Mouse (Mus musculus): ENCODE data around the gene Tpr.

Tpr gene

GRCm38 (mm10) chr1:150463068-150463467 is 70.4 kb downstream of the Tpr start:
- DNase-seq (ENCODE audit: low spot score), result no peak

- DNase-seq (ENCODE audit: low spot score), result no peak
Measured at GRCm38 (mm10) chr1:150463691-150464090, 71.1 kb downstream of the Tpr start.

DNA sequence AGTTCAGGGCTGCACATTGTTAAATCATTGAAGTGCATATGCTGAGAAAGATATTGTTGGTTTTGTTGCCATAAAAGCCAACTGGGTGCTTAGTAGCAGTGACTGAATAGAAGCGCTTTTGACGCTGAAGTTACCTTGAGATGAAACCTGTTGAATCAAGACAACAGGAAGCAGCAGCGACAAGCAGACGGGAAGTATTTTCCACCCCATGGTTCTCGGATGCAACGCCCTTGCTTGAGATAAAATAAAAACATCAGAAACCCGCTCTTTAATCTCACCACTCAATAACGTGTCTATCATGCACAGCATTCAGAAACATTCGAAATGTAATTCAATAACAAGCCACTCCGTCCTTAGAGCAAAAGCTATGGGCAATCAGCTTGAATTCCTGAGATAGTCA is 72.7 kb downstream of the Tpr start:
- no peak for DNase-seq (ENCODE audit: low spot score)

GRCm38 (mm10) chr1:150466132-150466531 is 73.5 kb downstream of the Tpr start, which contains the start of gene Prg4:
Gene Prg4, minus strand, starts transcription at chr1:150466165.
- no peak for DNase-seq (ENCODE audit: low spot score)

- DNase-seq (ENCODE audit: low spot score), result no peak
Measured at GRCm38 (mm10) chr1:150469992-150470391, 77.4 kb downstream of the Tpr start.

GRCm38 (mm10) chr1:150472525-150472924 is 79.9 kb downstream of the Tpr start:
- DNase-seq (ENCODE audit: low spot score), result no peak

GRCm38 (mm10) chr1:150480674-150481073 is 88.0 kb downstream of the Tpr start:
- peak; percentile 67 for DNase-seq (ENCODE audit: low spot score)

DNA sequence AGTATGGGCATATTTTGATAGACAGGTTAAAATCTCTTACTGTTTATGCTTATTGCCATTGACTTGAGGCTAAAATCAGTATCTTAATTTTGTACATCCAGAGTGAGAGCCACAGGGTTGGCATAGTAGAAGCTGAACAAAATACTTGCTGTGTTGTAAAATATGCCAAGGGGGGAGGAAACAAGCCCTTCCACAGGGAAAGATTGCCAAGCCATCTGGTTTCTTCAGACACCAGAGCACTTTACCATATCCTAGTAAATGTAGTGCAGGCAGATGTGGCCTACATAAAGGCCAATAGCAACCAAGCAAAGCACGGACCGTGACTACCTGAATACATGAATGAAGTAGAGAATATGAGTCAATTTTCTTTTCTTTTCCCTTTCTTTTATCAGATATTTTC is 96.5 kb downstream of the Tpr start:
- DNase-seq (ENCODE audit: low spot score), result no peak

DNA sequence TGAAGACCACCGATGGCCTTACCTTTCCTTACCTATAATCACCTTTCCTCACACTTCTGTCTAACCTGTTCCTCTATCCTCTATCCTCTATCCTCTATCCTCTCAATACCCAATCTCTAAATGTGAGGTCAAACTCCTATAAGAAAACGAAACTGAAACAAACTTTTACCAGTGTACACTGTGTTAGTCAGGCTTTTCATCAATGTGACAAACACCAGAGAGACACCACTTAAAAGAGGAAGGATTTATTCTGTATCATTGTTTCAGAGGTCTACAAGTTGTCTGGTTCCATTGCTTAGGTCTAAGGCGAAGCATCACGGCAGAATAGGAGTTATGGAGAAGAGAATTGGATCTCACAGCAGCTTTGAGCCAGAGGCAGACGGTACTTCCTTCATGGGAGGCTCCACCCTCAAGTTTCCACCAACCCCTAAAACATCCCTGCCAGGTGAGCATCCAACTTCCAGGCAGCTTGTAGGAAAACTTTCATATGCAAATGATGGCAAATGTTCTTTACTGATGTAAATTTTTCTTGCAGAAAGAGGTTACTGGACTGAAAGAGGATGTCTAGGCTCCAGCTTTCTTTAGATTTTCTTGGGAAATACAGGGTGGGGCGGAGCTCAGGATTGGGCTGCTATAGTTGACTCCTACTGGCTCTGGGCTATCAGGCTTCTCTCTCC is 104.1 kb downstream of the Tpr start:
- DNase-seq (ENCODE audit: low spot score), result no peak

- no peak for DNase-seq (ENCODE audit: low spot score)
Measured at GRCm38 (mm10) chr1:150497690-150498089, 105.1 kb downstream of the Tpr start.

DNA sequence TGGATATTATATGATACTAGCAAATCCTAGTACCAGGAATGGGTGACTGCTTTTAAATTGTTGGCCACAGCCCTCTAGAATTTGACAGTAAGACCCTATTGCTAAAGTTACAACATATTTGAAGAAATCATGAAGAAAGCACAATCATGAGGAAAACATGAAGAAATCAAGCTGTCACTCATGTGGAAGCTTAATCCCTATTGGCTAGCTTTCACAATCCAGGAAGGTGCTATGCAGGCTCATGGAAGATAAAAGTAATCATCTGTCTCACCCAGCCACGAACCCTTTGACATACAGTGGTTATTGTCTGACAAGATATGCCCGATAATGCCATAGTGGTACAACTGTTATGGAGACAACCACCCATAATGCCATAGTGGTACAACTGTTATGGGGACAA is 105.5 kb downstream of the Tpr start:
- DNase-seq (ENCODE audit: low spot score), result no peak
